Mouse (Mus musculus) cerebellum, postnatal 36 days (tissue): ENCODE measurements around the gene 2610001J05Rik.
A peak's percentile ranks its signal among the peaks of the same experiment; 100 is the strongest.

Source experiments
- DNase-seq, 2 experiments: peaks; one replicate each; pipeline ENCODE4 v3.0.0; 2021 to 2022; ENCODE audit warnings: mixed read lengths in 2 of 2

The 2610001J05Rik gene

DNA sequence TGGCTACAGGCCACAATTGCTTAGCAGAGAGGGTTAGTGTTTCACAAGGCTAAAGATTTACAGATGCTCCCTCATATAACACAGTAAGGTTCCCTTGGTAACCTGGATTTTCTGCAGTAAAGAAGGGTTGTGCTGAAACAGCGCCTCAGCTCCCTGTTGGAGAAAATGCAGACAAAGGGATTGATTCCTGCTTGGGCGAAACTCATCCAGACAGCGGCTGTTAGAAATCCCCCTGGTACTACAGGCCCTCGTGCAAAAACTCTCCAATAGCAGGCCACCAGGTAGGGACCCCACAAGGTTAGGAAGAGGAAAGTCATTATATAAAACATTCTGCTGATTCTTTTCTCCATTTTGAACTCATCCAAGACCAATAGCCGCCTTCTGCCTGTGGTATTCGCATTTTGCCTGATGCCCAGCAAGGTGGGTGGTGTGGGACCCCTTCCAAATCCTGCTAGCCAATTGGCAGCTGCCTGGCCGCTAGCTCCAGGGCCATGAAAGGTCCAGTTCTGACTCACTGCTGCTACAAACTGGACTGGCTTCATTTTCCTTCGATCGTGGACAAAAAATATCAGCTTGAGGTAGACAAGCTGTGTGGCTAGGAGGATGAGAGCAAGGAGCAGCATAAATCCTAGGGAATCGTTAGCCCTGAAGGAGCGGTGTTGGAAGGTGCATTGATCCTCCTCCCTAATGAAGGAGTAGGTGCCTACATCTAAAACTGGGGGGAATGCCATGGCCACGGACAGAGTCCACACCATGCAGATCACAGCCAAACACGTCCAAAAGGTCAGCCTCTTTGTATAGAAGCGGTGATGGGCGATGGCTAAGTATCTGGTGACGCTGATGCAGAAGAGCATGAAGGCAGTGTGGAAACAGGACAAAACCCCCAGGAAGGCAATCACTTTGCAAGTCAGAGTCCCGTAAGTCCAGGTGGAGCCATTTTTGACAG is 35.3 kb downstream of the 2610001J05Rik start:
- peak; percentile 82 to 83 for DNase-seq

DNA sequence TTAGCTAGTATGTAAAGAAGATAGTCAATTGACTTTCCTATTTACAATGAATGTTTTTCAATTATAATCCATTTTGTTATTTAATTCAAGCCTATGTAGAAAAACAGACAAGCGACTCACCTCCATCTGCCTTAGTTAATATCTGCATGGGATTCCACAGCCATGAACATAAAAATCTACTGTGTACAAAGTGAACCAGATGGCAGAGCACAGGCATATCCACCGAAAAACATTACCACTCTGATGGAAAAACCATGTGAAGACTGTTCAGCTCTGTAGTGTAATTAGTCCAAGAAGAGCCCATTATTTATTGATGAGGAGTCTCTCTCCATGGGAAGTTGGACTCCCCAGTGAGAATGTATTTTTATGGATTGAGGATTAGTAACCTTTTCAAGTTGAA is 38.5 kb downstream of the 2610001J05Rik start:
- DNase-seq = no peak

- DNase-seq = no peak
Observed at GRCm38 (mm10) chr6:13828877-13829276, 42.4 kb downstream of the 2610001J05Rik start.
